Mouse (Mus musculus) thymus, postnatal 14 days (tissue): ENCODE measurements around the gene Galm.

ENCODE experiments used
- DNase-seq: peaks from one replicate; pipeline ENCODE4 v3.0.0; 2021

The Galm gene

DNA sequence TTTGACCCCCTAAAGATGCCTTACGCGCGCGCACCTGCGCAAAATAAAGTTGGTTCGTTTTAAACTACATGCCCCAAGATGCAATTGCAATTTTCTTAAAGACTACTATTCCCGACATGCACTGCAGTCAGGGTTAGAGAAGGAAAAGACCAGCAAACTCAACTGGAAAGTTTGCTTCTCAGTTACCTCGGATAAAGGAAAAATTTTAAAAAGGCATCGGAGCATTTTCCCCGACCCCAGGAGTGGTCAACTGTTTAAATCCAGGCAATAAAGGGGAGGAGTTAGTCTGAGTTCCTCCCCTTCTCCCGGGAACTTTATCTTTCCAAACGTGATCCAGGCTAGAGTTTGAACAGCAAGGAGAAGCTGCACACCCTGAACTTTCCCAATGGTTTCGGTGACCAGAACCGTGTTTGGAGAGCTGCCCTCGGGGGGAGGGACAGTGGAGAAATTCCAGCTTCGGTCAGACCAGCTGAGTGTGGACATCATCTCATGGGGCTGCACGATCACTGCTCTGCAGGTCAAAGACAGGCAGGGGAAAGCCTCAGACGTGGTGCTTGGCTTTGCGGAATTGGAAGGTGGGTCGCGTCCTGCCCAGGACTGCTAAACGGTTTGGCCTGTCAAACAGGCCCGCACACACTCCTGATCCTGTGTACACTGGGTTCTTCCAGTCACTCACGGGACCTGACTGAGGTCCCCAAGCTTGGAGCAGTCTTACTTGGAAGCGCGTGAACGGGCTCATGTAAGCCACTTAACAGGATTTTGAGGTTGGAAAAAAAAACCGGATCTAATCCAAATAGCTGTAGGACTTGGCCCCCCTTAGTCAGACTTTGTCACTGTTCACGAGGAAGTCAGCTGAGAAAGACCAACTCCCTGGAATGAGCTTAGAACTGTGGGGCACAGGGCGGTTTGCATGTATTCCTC lies at the start of gene Galm:
Gene Galm, plus strand, starts transcription at position 141 of the 921 bp plus-strand sequence.
- DNase-seq = peak; percentile 75

DNA sequence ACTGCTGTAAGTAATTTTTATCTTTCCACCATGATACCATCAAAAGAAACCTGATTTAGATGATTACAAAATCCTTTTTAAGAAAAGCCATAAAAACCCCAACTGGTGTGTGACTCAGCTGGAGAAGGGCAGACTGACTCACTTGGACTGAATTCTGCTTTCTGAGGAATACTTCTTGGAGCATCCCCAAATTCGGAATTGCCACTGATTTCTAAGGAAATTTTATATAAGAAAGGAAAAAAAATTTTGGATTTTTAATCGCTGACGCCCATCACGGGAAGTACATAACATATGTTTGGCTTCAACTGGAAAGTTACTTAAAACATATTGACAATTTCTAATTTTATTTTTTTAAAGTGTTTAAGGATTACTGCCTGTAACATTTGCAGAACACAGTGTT lies 48.5 kb upstream of the Galm start:
- DNase-seq = no peak

DNA sequence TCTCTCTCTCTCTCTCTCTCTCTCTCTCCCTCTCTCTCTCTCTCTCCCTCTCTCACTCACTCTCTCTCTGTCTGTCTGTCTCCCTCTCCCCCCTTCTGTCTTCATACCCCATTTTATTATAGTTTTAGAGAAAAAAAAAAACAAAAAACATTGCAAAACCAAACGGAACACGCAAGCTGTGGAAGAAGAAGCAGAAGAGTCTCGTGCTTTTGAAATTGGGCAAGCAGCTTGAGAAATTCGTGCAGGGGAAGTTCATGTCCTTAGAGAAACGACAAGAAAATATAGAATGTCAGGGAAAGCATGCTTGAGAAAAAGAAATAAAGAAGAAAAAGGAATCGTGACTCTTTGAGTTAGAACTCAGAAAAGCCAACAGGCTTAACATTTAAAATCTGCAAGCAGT lies 44.0 kb upstream of the Galm start:
- no peak for DNase-seq

DNA sequence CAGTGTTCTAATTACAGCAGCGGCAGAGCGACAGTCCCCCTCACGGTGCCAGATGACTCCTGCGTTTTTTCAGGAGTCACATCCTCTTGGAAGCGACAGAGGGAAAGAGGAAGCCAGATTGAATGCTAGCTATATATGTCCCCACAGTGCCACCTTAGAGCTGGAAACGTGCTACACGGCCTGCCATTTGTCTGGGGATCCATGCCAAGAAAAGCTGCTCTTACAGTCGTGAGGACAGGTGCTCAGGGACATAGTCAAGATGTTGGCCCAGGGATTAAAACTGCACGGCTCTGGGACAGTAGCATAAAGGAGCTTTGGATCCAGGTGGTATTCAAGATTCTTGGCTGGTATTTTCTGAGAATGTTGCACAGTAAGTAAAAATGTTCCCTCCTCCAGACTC lies 42.8 kb upstream of the Galm start:
- no peak for DNase-seq

DNA sequence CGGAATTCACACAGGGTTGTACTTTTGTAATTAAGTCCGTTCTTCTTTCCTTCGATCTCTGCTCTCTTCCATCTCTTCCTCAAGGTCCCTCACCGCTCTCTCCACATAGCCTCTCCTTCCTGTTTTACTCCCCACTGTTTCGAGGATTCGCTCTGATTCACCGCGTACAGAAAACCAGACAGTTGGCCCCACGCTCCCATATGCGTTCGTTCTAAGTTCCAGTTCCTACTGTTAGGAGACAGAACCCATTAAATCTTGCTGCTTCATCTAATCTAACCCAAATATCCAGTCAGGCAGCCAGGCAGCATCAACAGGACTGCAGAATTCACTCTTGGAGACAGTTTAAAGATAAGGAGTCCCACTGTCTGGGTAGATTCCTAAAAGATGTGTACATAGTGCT lies 40.7 kb upstream of the Galm start:
- DNase-seq = no peak

DNA sequence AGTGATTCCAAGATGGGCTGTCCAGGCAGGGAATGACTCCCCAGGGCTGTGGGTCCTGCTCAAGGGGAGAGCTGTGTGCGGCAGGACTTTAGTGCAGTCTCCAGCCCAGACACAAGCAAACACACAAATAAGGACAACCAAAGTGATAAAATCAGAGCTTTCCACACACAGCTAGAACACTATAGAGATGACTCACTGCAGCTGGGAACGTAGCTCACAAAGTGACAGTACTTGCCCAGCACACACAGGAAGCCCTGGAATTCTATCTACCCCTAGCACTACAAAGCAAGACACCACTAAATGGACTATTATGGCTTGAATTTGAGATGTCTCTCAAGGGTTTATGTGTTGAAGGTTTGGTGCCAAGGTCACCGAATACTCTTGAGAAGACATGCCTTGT lies 39.1 kb upstream of the Galm start:
- no peak for DNase-seq

DNA sequence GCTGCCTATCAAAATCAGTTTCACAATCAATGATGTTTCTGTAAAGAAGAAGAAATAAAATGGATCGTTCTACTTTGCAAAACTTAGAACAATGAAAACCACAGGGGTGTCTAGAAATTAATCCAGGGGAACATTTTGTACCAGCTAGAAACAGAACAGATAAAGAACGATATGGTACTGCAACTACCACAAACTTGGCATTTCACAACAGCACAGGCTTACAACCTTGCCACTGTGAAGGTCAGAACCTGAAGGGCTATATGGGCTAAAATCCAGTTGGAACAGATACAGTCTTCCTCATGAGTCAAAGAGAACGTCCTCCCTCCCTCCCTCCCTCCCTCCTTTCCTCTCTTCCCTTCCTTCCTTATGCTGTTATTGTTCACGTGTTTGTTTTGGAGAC lies 36.7 kb upstream of the Galm start:
- no peak for DNase-seq

DNA sequence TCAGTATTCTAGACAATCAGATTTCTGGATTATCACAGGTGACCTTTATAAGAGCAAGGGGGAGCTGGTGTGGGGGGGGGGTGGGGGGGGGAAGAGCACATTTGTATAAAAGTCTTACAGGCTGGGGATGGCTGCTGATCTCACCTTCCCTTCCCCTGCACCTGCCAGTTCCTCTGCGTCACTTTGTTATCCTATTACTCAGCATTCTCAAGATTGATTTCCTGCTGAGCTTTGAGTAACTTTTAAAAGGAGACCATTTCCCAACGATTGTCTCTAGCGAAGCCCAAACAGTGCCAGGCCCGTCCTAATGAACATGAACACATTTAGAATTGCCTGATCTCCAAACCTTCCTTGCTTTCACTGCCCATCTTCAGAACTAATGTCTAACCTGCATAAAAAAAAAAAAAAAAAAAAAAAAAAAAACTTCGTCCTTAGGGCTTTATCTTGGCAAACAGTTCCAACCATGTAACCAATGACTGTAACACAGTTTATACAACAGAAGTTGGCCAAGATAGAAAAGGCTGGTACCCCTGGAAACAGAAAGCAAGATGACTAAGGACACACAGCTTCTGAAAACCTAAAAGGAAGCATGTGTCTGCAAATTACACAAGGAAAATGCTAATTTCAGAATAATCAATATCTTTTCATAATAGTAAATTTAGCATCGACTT lies 35.3 kb upstream of the Galm start:
- DNase-seq = peak; percentile 8

DNA sequence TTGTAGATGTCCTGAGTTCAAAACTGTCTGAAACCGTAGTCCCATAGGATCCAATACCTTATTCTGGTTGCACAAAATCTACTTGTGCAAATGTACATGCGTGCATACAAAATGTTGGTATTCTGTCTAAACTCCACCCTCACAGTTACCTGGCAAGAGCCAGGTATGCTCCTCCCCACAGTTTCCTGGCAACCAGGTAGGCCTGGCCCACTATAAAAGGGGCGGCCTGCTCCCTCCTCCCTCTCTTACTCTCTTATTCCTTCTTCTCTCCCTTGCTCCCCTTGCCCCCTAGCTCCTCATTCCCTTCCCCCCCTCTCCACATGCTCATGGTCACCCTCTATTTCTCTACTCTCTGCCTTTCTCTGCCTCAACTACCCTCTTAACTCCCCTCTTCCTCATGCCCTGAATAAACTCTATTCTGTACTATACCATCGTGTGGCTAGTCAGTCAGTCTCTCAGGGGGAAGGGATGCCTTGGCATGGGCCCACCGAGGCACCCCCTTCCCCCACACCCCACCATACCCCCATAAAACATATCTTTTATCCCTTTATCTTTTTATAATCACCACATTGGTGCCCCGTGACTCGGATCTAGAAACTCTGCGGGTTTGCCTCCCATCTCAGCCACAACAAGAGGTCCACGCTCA lies 31.9 kb upstream of the Galm start:
- no peak for DNase-seq

DNA sequence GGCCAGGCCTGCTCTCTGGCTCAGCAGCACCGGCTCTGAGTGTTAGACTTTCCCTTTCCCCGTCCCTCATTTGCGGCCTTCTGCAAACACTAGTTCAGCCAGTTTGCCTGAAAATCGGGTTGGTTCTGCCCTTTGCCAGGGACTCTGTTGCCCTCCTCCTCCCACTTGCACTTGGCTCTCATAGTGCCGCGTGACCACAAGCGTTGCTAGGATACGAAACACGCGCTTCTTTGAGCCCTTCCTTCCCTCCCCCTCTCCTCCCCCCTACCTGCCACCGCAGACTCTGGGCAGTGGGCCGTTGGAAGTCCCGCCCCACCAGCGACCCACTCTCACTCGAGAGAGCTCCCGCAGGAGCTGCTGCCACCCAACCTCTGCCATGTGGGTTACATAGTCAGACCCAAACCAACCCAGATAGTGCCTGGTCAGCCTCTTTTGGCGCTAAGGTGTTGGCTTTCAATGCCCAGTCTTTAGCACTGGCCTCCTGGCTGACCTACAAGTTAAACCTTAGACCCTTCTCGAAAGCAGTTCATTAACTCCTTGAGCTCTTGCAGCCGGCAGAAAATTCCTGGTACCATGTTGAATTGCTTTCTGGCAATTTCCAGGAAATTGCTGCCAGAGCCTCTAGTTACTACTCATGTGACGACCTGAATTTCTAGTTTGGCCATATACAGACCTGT lies 31.1 kb upstream of the Galm start:
- peak; percentile 45 for DNase-seq

DNA sequence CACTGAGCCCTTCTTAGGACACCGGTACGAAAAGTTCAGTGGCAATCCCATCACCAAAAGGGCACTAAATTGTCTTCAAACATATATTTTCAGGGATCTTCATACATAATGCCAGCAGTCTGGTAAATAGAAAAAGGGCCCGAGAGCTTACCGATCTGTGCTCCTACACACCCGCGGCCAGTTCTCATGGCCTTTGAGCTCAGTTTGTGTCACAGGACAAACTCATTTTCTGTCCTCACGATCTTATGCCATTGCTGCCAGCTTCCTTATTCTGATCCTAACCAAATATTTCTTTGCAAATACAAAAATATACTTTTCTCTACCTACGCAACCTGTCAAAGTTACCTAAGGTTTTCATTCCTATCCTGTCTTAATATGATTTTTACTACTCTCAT lies 30.6 kb upstream of the Galm start:
- DNase-seq = no peak

DNA sequence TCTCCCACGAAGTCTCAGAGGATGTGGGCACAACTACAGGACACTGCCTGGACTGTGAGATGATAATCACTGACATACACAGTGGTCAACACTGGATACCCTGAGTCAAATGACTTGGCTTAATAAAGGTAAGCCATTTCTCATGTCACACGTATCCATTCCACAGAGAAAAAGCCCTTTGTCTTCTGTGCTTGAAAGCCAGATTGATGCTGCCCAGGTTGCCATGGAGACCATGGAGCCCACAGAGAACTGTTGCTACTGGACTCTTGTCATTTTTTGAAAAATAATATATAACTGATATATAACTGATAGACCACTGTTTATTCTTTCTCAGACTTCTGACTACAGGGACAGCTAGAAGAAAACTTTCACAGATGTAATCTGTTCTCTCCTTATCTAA lies 30.1 kb upstream of the Galm start:
- no peak for DNase-seq

DNA sequence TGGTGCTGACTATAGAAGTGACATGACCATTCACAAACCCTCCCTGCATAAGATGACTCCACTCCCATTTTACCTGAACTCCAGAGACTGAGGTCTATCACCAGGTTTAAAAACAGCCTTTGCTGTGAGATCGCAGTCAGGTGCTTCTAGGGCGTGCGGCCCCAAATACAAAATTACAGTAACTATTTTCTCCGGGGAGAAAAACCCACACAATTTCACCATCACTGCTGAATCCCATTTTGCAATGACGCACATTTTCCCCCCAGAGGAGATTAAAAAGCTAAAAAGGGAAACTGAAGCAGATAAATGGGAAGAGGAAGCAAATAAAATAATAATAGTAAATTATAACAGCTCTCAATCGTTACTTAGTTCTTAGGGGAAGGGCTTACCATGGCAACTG lies 27.4 kb upstream of the Galm start:
- no peak for DNase-seq

DNA sequence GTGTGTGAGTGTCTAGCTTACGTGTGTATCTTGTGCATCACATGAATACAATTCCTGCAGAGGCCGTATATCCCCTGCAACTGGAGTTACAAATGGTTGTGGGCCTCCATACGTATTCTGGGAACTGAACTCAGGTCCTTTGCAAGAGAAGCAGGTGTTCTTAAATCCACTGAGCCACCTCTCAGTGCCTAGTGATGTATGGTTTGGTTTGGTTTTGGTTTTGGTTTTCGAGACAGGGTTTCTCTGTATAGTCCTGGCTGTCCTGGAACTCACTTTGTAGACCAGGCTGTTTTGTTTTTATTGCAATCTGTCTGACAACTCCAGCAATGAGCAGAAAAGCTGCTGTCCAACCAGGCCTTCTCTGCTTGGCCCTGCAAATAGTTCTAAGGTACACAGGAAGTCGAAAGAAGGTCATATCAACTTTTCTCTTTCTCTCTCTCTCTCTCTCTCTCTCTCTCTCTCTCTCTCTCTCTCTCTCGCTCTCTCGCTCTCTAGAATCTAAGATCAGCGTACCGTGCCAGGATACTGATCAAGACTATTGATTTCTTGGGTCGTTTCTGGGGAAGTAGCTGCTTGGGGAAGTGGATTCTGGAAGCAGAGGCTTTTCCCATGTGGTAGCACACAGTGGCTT lies 21.8 kb upstream of the Galm start:
- DNase-seq = no peak

DNA sequence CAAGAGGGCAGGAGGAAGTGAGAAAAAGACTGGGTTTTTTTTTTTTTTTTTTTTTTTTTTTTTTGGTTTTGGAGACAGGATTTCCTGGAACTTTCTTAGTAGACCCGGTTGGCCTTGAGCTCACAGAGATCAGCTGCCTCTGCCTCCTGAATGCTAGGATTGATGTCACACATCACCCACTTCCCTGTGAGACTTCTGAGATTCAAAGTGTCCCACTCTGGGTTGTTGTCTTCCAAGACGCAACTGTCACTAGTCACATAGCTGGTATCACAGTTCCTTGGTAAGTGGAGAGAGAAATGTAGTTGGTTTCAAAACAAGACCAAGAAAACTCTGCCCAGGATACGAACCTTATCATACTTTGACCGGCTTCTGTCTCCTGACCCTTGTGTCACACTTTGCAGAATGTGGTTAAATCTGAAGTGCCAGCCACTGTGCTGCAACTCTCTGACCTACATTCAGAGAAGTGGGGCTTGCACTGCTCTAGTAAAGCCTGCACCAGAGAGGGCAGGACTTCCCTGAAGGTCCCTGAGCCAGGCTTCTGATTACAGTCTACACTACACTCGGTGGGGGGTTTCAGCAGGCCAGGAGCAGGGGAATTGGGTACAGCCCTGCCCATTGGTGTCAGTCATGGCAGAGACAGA lies 14.5 kb upstream of the Galm start:
- peak; percentile 47 for DNase-seq

DNA sequence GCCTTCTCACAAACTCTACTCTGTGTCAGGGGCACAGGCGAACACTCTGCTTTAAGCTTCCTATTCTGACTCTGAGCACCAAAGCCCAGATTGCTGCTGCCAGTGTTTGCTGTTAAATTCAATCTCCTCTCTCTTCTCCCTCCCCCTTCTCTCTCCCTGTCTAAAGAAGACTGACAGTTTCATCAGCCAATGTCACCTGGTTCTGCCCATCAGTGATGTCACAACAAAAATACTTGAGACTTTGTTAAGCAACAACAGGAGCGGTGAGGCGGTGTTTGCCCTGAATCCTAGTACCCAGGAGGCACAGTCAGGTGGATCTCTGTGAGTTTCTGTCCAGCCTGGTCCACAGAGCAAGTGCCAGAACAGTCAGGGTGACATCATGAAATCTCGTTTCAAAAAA lies 13.8 kb upstream of the Galm start:
- DNase-seq = no peak

DNA sequence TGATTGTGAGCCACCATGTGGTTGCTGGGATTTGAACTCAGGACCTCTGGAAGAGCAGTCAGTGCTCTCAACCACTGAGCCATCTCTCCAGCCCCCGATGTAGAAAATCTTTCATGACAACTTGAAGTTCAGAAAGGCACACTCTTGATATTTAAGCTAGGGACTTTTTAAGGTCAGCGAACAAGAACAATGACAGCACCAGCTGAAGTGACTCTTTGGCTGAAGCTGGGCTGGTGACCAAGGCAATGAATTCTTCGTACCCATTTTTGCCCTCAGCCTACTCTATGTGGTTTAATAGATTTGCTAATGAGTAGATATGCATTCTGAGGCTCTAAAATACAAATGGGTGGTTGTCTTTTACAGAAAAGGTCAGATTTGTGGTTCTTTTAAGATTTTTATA lies 6.9 kb upstream of the Galm start:
- DNase-seq = no peak

DNA sequence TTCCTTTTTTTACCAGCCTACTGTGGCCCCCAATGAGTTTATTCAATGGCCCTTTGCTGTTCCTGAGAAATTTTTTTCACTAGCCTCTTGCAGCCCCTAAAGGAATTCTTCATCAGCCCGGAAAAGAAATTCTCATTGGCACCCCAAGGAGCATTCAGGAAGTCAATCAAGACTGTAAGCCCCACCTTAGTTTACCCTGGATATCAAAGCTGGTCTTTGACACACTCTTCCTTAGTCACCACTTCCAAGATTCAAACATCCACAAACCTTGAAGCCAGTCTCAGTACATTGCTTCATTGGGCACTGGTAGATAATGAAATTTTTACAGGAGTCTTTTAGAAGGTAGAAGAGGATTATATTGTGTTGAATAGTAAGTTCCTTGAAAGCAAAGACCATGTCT lies 5.4 kb upstream of the Galm start:
- DNase-seq = no peak

DNA sequence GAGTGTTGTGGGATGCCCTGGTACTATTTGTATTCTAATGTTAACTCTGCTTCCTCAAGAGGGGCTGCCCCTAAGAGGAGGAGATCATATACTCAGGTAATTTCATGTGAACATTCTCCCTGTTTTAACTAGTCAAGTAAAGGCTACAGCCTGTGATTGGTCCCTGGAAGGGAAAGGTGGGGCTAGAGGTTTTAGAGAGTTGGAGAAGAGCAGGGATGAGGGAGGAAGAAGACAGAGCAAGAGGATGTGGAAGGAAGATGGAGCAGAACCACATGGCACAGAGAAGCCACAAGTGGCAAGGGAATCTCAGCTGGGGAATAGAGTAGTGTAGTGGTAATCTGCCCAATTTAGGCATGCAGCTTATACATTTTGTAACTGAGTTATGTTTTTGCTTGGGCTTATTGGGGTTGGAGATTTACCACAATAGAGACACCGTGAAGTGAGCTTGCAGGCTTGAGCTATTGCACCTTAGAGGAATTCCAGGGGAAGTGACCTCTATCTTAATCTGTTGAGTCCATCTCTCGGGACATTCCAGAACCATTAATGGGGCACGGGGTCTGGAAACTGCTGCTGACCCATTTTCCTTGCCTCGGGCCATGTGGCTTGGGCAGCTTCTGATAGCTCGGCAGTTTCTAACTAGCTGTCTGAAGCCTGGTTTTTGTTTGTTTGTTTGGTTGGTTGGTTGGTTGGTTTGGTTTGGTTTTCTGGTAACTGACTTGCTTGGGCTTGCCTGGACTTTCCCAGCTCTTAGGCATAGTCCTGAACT lies 2.1 kb upstream of the Galm start:
- no peak for DNase-seq

DNA sequence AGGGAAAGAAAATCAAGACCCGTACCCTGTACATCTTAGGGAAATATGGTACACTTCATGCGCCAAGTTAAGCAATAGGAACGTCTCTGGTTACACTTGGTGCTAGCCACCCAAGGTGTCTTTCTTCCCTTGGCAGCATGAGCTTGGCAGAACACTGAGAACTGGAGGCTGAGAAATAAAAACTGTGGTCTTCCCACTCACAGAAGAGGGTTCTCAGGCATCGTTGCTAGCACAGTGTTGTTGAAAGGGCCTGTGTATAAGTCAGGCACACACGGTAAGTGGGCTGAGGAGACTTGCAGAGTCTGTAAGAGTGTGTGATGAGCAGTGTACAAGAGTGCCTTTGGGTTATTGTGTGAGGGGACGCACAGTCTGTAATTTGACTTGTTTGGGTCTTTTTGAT lies 1.1 kb upstream of the Galm start:
- DNase-seq = no peak

DNA sequence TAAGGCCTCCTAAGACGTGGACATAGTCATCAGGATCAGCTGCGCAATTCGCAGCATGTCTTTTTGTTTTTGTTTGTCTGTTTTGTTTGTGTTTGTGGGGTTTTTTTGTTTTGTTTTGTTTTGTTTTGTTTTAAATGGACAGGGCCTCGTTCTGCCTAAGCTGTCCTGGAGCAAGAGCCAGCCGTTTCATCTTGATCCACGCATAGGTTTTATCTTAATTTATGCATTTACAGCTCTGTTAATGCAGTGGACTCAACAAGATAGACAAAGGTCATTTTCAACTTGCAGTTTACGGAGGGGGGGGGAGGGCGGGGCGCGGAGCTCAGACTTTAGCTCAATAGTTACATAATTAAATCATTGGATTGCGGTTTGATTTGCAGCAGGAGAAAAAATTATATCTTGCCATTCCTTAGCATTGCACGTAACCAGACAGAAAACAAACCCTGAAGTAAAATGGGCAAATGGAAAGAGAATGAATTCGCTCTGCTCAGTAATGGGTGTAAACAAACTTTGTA lies 1.3 kb downstream of the Galm start:
- DNase-seq = no peak
